Mouse (Mus musculus): ENCODE results near the gene Zfand3. TPM values are rescaled to one million over a fixed set of nuclear protein-coding genes. Genes with fewer than 3 reads are reported as not detected.

Zfand3 gene
- polyA plus RNA-seq, 1 experiment from 2014 or later, result 60.2 TPM

- Histone ChIP-seq H3K4me1 (replicated peaks) (peaks cover 12% of the 10 kb centered on the region), H3K27ac (no peak overlapping the region), H3K4me2 (no peak overlapping the region), H3K9ac (replicated peaks) (no peak overlapping the region), H3K4me3 (replicated peaks) (no peak overlapping the region), H3K36me3 (peaks cover 79% of the 10 kb centered on the region), H3K9me3 (no peaks in the 10 kb centered on the region), H3K27me3 (no peaks in the 10 kb centered on the region)
- no peak for ATAC-seq (ENCODE audit: insufficient number of reproducible peaks, insufficient read depth, low FRiP score, low TSS enrichment, low read depth)
- WGBS, result 93% methylated on average over 8 of the region's 8 CpGs
Measured at GRCm38 (mm10) chr17:30210262-30210661, 205.7 kb downstream of the Zfand3 start.

DNA sequence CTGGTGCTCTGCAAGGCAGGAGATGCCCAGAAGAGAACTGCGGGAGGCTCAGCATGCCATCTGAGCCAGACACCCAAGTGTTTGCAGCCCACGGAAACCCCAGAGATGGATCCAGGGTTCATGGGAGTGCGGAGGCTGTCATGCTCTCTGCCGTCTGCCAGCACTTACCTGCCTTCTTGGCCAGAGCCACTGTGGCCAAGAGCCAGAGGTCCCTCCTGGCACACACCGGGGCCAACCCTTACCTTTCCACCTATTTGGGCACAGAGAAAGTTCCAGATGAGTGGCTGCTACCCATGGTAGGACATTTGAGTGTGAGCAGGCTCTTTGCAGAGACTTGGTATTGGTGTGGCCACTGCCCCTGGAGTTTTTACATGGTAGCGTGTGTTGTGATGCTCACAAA, 206.4 kb downstream of the Zfand3 start:
- Histone ChIP-seq H3K9me3 (no peaks in the 10 kb centered on the region), H3K27ac (no peak overlapping the region), H3K4me1 (replicated peaks) (peaks cover 11% of the 10 kb centered on the region), H3K27me3 (no peaks in the 10 kb centered on the region), H3K4me2 (no peak overlapping the region), H3K36me3 (peaks cover 77% of the 10 kb centered on the region), H3K9ac (replicated peaks) (no peak overlapping the region), H3K4me3 (replicated peaks) (no peak overlapping the region)
- 93% methylated on average over 6 of the region's 6 CpGs for WGBS
- ATAC-seq (ENCODE audit: insufficient number of reproducible peaks, insufficient read depth, low FRiP score, low TSS enrichment, low read depth), result no peak

- 81% methylated on average over 12 of the region's 12 CpGs for WGBS
- no peak for ATAC-seq (ENCODE audit: insufficient number of reproducible peaks, insufficient read depth, low FRiP score, low TSS enrichment, low read depth)
- H3K9me3 ChIP-seq, result no peaks in the 10 kb centered on the region
- H3K36me3 ChIP-seq, result peaks cover 67% of the 10 kb centered on the region
- no peak overlapping the region for H3K4me2 ChIP-seq
- H3K27me3 ChIP-seq, result no peaks in the 10 kb centered on the region
- H3K27ac ChIP-seq, result no peak overlapping the region; the same call in 1 of the 2 replicates
- no peak overlapping the region for H3K9ac ChIP-seq (replicated peaks)
- no peak overlapping the region for H3K4me3 ChIP-seq (replicated peaks)
- no peaks in the 10 kb centered on the region for H3K4me1 ChIP-seq (replicated peaks)
Measured at GRCm38 (mm10) chr17:30212647-30213046, 208.1 kb downstream of the Zfand3 start.

- no peak for ATAC-seq (ENCODE audit: insufficient number of reproducible peaks, insufficient read depth, low FRiP score, low TSS enrichment, low read depth)
- Histone ChIP-seq H3K4me1 (replicated peaks) (no peaks in the 10 kb centered on the region), H3K9me3 (no peaks in the 10 kb centered on the region), H3K9ac (replicated peaks) (no peak overlapping the region), H3K36me3 (peaks cover 61% of the 10 kb centered on the region), H3K4me3 (replicated peaks) (no peak overlapping the region), H3K27ac (no peak overlapping the region), H3K4me2 (no peak overlapping the region), H3K27me3 (no peaks in the 10 kb centered on the region)
- 89% methylated on average over 5 of the region's 5 CpGs for WGBS
Measured at GRCm38 (mm10) chr17:30213371-30213770, 208.8 kb downstream of the Zfand3 start.

DNA sequence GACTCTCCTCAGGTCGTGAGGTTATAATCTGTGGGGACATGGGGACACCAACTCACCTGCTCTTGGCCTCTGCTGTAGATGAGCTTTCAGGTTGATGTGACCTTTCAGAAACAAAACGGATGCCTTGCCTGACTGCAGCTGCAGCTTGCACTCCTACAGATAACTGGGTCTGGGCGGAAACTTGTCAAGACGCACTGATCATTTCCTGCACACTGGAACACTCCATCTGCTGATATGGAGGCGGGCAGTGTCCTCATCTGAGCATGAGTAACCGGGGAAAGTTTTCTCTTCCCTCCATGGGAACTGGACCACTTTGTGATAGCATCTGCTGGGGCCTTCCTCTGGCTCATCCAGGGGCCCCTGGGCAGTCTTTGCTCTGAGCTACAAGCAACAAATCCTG, 209.9 kb downstream of the Zfand3 start:
- ATAC-seq (ENCODE audit: insufficient number of reproducible peaks, insufficient read depth, low FRiP score, low TSS enrichment, low read depth), result no peak
- no peak overlapping the region for H3K4me2 ChIP-seq
- WGBS, result 84% methylated on average over 6 of the region's 6 CpGs
- H3K27me3 ChIP-seq, result no peaks in the 10 kb centered on the region
- no peak overlapping the region for H3K4me3 ChIP-seq (replicated peaks)
- H3K27ac ChIP-seq, result no peak overlapping the region
- H3K4me1 ChIP-seq (replicated peaks), result no peaks in the 10 kb centered on the region
- H3K36me3 ChIP-seq, result peaks cover 60% of the 10 kb centered on the region
- no peaks in the 10 kb centered on the region for H3K9me3 ChIP-seq
- no peak overlapping the region for H3K9ac ChIP-seq (replicated peaks)

- WGBS, result 69% methylated on average over 4 of the region's 4 CpGs
- Histone ChIP-seq H3K4me1 (replicated peaks) (no peaks in the 10 kb centered on the region), H3K9me3 (no peaks in the 10 kb centered on the region), H3K27ac (no peak overlapping the region), H3K4me3 (replicated peaks) (no peak overlapping the region), H3K36me3 (peaks cover 51% of the 10 kb centered on the region), H3K27me3 (no peaks in the 10 kb centered on the region), H3K9ac (replicated peaks) (no peak overlapping the region), H3K4me2 (no peak overlapping the region)
- no peak for ATAC-seq (ENCODE audit: insufficient number of reproducible peaks, insufficient read depth, low FRiP score, low TSS enrichment, low read depth)
Measured at GRCm38 (mm10) chr17:30215741-30216140, 211.2 kb downstream of the Zfand3 start.

GRCm38 (mm10) chr17:30221677-30222076, 217.1 kb downstream of the Zfand3 start:
- Histone ChIP-seq H3K9me3 (no peaks in the 10 kb centered on the region), H3K4me2 (no peak overlapping the region), H3K4me3 (replicated peaks) (no peak overlapping the region), H3K27me3 (no peaks in the 10 kb centered on the region), H3K36me3 (peaks cover 14% of the 10 kb centered on the region), H3K27ac (no peak overlapping the region), H3K9ac (replicated peaks) (no peak overlapping the region), H3K4me1 (replicated peaks) (peaks cover 47% of the 10 kb centered on the region)
- WGBS, result 72% methylated on average over 14 of the region's 14 CpGs
- no peak for ATAC-seq (ENCODE audit: insufficient number of reproducible peaks, insufficient read depth, low FRiP score, low TSS enrichment, low read depth)

- Histone ChIP-seq H3K27me3 (no peaks in the 10 kb centered on the region), H3K36me3 (peaks cover 14% of the 10 kb centered on the region), H3K9ac (replicated peaks) (no peak overlapping the region), H3K4me1 (replicated peaks) (peaks cover 47% of the 10 kb centered on the region), H3K9me3 (no peaks in the 10 kb centered on the region), H3K4me2 (no peak overlapping the region), H3K27ac (no peak overlapping the region), H3K4me3 (replicated peaks) (no peak overlapping the region)
- ATAC-seq (ENCODE audit: insufficient number of reproducible peaks, insufficient read depth, low FRiP score, low TSS enrichment, low read depth), result no peak
- 61% methylated on average over 11 of the region's 11 CpGs for WGBS
Measured at GRCm38 (mm10) chr17:30222361-30222760, 217.8 kb downstream of the Zfand3 start.

DNA sequence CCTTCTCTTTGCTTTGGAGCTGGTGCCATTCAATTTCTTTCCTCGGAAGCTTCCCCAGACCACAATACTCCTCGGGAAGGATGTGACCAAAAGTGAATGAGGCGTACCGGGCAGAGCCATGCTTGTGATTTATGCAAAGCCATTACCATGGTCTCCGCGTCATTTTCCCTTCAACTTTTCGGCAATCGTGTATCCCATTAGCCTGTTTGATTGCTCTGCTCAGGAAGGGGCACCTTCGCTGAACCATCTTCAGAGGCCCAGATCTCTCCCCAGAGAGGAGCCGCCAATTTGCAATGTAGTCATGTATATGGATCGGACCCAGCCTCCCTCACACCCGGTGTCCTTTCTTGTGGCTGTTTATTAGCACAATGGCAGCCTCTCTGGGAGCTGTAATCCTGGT, 218.3 kb downstream of the Zfand3 start:
- no peak overlapping the region for H3K27ac ChIP-seq
- WGBS, result 76% methylated on average over 12 of the region's 12 CpGs

GRCm38 (mm10) chr17:30225030-30225740, 220.7 kb downstream of the Zfand3 start:
- peaks cover 48% of the 10 kb centered on the region for H3K4me1 ChIP-seq (replicated peaks)
- no peaks in the 10 kb centered on the region for H3K36me3 ChIP-seq
- H3K27ac ChIP-seq, result peak overlapping the region; percentile 72
- no peaks in the 10 kb centered on the region for H3K27me3 ChIP-seq
- H3K4me2 ChIP-seq, result no peak overlapping the region
- no peaks in the 10 kb centered on the region for H3K9me3 ChIP-seq
- WGBS, result 43% methylated on average over 5 of the region's 5 CpGs
- ATAC-seq (ENCODE audit: insufficient number of reproducible peaks, insufficient read depth, low FRiP score, low TSS enrichment, low read depth), result peak; percentile 40; the same call in 1 of the 2 replicates
- H3K9ac ChIP-seq (replicated peaks), result no peak overlapping the region
- no peak overlapping the region for H3K4me3 ChIP-seq (replicated peaks)

More for the DNA sequence above, 218.3 kb downstream of the Zfand3 start:
- peaks cover 47% of the 10 kb centered on the region for H3K4me1 ChIP-seq (replicated peaks)
- no peak for ATAC-seq (ENCODE audit: insufficient number of reproducible peaks, insufficient read depth, low FRiP score, low TSS enrichment, low read depth)
- no peak overlapping the region for H3K4me2 ChIP-seq
- no peaks in the 10 kb centered on the region for H3K27me3 ChIP-seq
- peaks cover 14% of the 10 kb centered on the region for H3K36me3 ChIP-seq
- H3K9me3 ChIP-seq, result no peaks in the 10 kb centered on the region
- H3K4me3 ChIP-seq (replicated peaks), result no peak overlapping the region
- H3K9ac ChIP-seq (replicated peaks), result no peak overlapping the region

GRCm38 (mm10) chr17:30228439-30229215, 224.1 kb downstream of the Zfand3 start:
- 87% methylated on average over 10 of the region's 10 CpGs for WGBS
- H3K4me3 ChIP-seq (replicated peaks), result no peak overlapping the region
- no peak overlapping the region for H3K4me2 ChIP-seq
- H3K27ac ChIP-seq, result no peak overlapping the region
- no peak overlapping the region for H3K9ac ChIP-seq (replicated peaks)
- no peaks in the 10 kb centered on the region for H3K36me3 ChIP-seq
- no peaks in the 10 kb centered on the region; the same call in 1 of the 2 replicates for H3K27me3 ChIP-seq
- H3K4me1 ChIP-seq (replicated peaks), result peaks cover 27% of the 10 kb centered on the region
- no peak for ATAC-seq (ENCODE audit: insufficient number of reproducible peaks, insufficient read depth, low FRiP score, low TSS enrichment, low read depth)
- no peaks in the 10 kb centered on the region for H3K9me3 ChIP-seq

Measured in limb, embryonic 12.5 days (tissue).